Mouse (Mus musculus): Measurements from ENCODE around the gene Adgrv1. TPM values are rescaled to one million over a fixed set of nuclear protein-coding genes. Genes with fewer than 3 reads are reported as not detected.
"Not testable (repeated sequence)": the region's sequence is repeated elsewhere in the genome, so short reads cannot be mapped to it uniquely, and the experiment has no call there.

The Adgrv1 gene
- polyA plus RNA-seq, 1 experiment: under 0.01 TPM

GRCm38 (mm10) chr13:81629395-81629794, 3.6 kb downstream of the Adgrv1 start:
- peaks cover 7% of the 10 kb centered on the region for H3K4me1 ChIP-seq (ENCODE audit: control insufficient read depth)
- no peaks in the 10 kb centered on the region for H3K36me3 ChIP-seq (ENCODE audit: control insufficient read depth)
- no peak overlapping the region for H3K4me3 ChIP-seq (replicated peaks)
- peaks cover 53% of the 10 kb centered on the region for H3K27me3 ChIP-seq (ENCODE audit: control insufficient read depth)
- peaks cover 8% of the 10 kb centered on the region for H3K9me3 ChIP-seq (ENCODE audit: control insufficient read depth, low read length)
- TF ChIP-seq TAL1 (IDR thresholded peaks at IDR 0.05; ENCODE audit: low read length) (no peak), GATA1 (IDR thresholded peaks at IDR 0.05; ENCODE audit: low read length) (no peak)

DNA sequence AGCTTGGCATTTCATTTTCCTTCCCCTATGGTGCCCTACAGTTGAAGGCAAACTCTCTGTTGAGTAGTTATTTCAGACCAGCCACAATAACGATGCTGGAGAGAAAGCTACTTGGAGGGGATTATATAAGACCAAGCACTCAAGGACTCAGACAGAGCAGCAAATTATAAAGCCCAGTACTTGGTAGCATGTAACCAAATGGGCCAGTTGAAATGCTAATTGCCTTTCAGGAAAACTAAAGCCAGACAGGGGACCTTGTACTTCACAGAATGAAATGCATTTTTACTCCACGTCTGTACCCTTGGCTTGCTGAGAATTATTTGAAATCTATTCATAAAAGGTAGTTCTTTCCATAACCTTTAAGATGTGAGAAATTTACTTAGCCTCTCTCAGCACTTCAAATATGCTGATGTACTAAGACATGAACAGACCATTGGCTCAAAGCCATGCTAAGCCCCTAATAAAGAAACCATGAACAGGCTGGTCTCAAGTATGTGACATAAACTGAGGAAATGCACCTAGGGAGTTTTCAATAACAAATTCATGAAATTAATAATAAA, 4.2 kb downstream of the Adgrv1 start:
- no peak overlapping the region for H3K4me3 ChIP-seq (replicated peaks)

GRCm38 (mm10) chr13:81627861-81628260, 5.1 kb downstream of the Adgrv1 start:
- H3K36me3 ChIP-seq (ENCODE audit: control insufficient read depth); H3K4me1 ChIP-seq (ENCODE audit: control insufficient read depth); H3K4me3 ChIP-seq (replicated peaks); H3K9me3 ChIP-seq (ENCODE audit: control insufficient read depth, low read length): not testable (repeated sequence)
- H3K27me3 ChIP-seq (ENCODE audit: control insufficient read depth): peaks cover 37% of the 10 kb centered on the region

More for the DNA sequence above, 4.2 kb downstream of the Adgrv1 start:
- Histone ChIP-seq H3K27me3 (ENCODE audit: control insufficient read depth) (peaks cover 46% of the 10 kb centered on the region), H3K4me1 (ENCODE audit: control insufficient read depth) (peaks cover 7% of the 10 kb centered on the region), H3K9me3 (ENCODE audit: control insufficient read depth, low read length) (peaks cover 8% of the 10 kb centered on the region), H3K36me3 (ENCODE audit: control insufficient read depth) (no peaks in the 10 kb centered on the region)
- no peak for TF ChIP-seq GATA1 (IDR thresholded peaks at IDR 0.05; ENCODE audit: low read length)
- TF ChIP-seq TAL1 (IDR thresholded peaks at IDR 0.05; ENCODE audit: low read length): no peak

DNA sequence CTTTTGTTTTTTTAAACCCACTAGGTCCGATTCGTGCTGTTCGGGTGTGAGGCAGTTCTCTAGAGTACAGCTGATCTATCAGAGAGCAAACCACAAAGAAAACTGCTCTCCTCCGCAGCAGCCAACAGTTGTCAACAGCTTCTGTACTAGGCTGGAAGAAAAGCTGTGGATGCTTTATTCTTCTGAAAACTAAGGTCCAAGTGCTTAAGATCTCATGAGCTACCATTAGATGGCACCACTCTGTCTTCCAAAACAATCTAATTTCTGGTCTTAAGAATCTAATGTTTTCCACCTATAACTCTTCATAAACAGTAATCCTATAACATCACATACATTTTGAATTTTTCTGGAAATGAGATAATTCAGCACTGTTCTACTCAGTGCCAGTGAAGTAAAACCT, 22.6 kb downstream of the Adgrv1 start:
- Histone ChIP-seq H3K9me3 (ENCODE audit: control insufficient read depth, low read length) (no peaks in the 10 kb centered on the region), H3K27me3 (ENCODE audit: control insufficient read depth) (no peaks in the 10 kb centered on the region), H3K4me3 (replicated peaks) (no peak overlapping the region), H3K4me1 (ENCODE audit: control insufficient read depth) (no peaks in the 10 kb centered on the region), H3K36me3 (ENCODE audit: control insufficient read depth) (no peaks in the 10 kb centered on the region)
- no peak for TF ChIP-seq GATA1 (IDR thresholded peaks at IDR 0.05; ENCODE audit: low read length)

DNA sequence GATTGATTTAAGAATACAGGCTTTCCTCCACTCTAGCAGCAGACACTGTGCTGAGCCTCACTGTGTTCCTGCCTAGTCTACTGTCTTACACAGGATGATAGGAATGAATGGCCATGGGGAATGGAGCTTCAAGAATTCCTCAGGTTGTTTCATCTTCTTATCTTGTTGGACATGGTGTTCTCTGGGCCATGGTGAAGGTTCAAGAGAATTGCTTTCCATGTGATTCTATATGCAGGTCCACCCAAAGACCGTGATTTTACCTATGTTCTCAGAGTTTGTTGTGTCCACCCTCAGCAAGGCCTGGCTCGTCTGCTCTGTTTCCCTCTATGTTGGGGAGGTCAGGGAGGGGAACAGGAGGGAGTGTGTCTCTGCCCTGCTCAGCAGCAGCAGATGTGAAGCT, 26.0 kb downstream of the Adgrv1 start:
- Histone ChIP-seq H3K4me1 (ENCODE audit: control insufficient read depth) (no peaks in the 10 kb centered on the region), H3K36me3 (ENCODE audit: control insufficient read depth) (no peaks in the 10 kb centered on the region), H3K9me3 (ENCODE audit: control insufficient read depth, low read length) (no peaks in the 10 kb centered on the region), H3K4me3 (replicated peaks) (no peak overlapping the region), H3K27me3 (ENCODE audit: control insufficient read depth) (no peaks in the 10 kb centered on the region)
- no peak for TF ChIP-seq GATA1 (IDR thresholded peaks at IDR 0.05; ENCODE audit: low read length)
- TF ChIP-seq TAL1 (IDR thresholded peaks at IDR 0.05; ENCODE audit: low read length): no peak

GRCm38 (mm10) chr13:81596910-81597607, 35.9 kb downstream of the Adgrv1 start:
- no peak for TF ChIP-seq TAL1 (IDR thresholded peaks at IDR 0.05; ENCODE audit: low read length)
- TF ChIP-seq GATA1 (IDR thresholded peaks at IDR 0.05; ENCODE audit: low read length): no peak
- Histone ChIP-seq H3K36me3 (ENCODE audit: control insufficient read depth) (no peaks in the 10 kb centered on the region), H3K27me3 (ENCODE audit: control insufficient read depth) (no peaks in the 10 kb centered on the region), H3K4me1 (ENCODE audit: control insufficient read depth) (no peaks in the 10 kb centered on the region), H3K4me3 (replicated peaks) (no peak overlapping the region), H3K9me3 (ENCODE audit: control insufficient read depth, low read length) (no peaks in the 10 kb centered on the region)

- Histone ChIP-seq H3K4me1 (ENCODE audit: control insufficient read depth) (no peaks in the 10 kb centered on the region), H3K27me3 (ENCODE audit: control insufficient read depth) (no peaks in the 10 kb centered on the region), H3K36me3 (ENCODE audit: control insufficient read depth) (no peaks in the 10 kb centered on the region), H3K9me3 (ENCODE audit: control insufficient read depth, low read length) (no peaks in the 10 kb centered on the region), H3K4me3 (replicated peaks) (no peak overlapping the region)
- TF ChIP-seq GATA1 (IDR thresholded peaks at IDR 0.05; ENCODE audit: low read length): no peak
- no peak for TF ChIP-seq TAL1 (IDR thresholded peaks at IDR 0.05; ENCODE audit: low read length)
These were observed 54.3 kb downstream of the Adgrv1 start for GRCm38 (mm10) chr13:81578692-81579091.

- Histone ChIP-seq H3K36me3 (ENCODE audit: control insufficient read depth) (no peaks in the 10 kb centered on the region), H3K4me3 (replicated peaks) (no peak overlapping the region), H3K4me1 (ENCODE audit: control insufficient read depth) (no peaks in the 10 kb centered on the region), H3K27me3 (ENCODE audit: control insufficient read depth) (no peaks in the 10 kb centered on the region), H3K9me3 (ENCODE audit: control insufficient read depth, low read length) (no peaks in the 10 kb centered on the region)
- TF ChIP-seq GATA1 (IDR thresholded peaks at IDR 0.05; ENCODE audit: low read length): no peak
- no peak for TF ChIP-seq TAL1 (IDR thresholded peaks at IDR 0.05; ENCODE audit: low read length)
These were observed 62.6 kb downstream of the Adgrv1 start for GRCm38 (mm10) chr13:81570241-81570821.

- no peaks in the 10 kb centered on the region for H3K9me3 ChIP-seq (ENCODE audit: control insufficient read depth, low read length)
- H3K27me3 ChIP-seq (ENCODE audit: control insufficient read depth): no peaks in the 10 kb centered on the region
- no peaks in the 10 kb centered on the region for H3K4me1 ChIP-seq (ENCODE audit: control insufficient read depth)
- H3K4me3 ChIP-seq (replicated peaks): no peak overlapping the region
- no peak for TF ChIP-seq TAL1 (IDR thresholded peaks at IDR 0.05; ENCODE audit: low read length)
- TF ChIP-seq GATA1 (IDR thresholded peaks at IDR 0.05; ENCODE audit: low read length): no peak
- H3K36me3 ChIP-seq (ENCODE audit: control insufficient read depth): no peaks in the 10 kb centered on the region
These were observed 82.9 kb downstream of the Adgrv1 start for GRCm38 (mm10) chr13:81550024-81550423.
